Mouse (Mus musculus) granulocyte monocyte progenitor cell, adult 5-6 weeks (primary cell): Measurements from ENCODE around the gene Fubp1. TPM values are rescaled to one million over a fixed set of nuclear protein-coding genes. Genes with fewer than 3 reads are reported as not detected.
A peak's percentile ranks its signal among the peaks of the same experiment; 100 is the strongest.

Experiments used
- ATAC-seq: replicated peaks from 2 replicates; pipeline ENCODE4 v1.8.0; 2016; ENCODE audit warnings: mild to moderate bottlenecking, moderate TSS enrichment, inconsistent platforms; ENCODE audit not compliant: poor library complexity, severe bottlenecking
- total RNA-seq, 2 experiments: library from RNA; stranded (forward) in 1 of 2; stranded (reverse) in 1 of 2; fragments of 200-712, 200-1000 nt in 1 of 2; fragments of >200 nt in 1 of 2; fragmentation: Nextera tagmentation in 1 of 2; gene quantifications; 2 replicates each; pipeline ENCODE4 v1.2.3; 2014 to 2017

Fubp1 gene
- total RNA-seq (2014; fragmentation: Nextera tagmentation): 173 and 191 TPM in 2 replicates
- total RNA-seq (2017): 225 and 260 TPM in 2 replicates

DNA sequence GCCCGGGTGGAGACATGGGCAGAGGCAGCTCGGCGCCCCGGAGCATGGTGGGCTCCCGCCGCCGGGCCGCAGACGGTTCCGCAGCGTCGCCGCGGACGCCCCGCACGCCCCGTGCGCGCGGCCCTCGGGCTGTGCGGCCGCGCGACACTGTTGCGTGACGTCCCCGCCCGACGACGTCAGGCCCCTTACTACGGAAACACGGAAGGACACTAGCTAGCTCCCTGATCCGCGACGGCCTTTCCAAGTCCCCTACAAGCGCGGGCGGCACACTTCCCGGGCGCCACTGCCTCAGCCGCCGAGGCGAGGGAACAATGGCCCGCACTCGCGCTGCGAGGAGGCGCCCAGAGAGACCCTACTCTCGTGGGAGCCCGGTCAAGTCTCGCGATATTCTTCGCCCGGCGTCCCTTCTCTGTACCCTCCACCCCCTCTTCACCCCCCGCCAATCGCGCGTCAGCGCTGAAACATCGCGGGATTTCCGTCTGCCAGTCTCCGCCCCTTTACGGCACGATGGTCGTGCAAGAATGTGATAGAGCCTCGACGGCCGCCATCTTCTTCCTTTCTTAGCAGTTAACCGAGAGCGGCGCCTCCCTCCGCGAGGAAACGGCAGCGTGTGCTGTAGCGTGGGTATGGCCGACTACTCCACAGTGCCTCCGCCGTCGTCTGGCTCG, at the start of gene Fubp1, which contains the start of gene Dnajb4:
Gene Fubp1 (plus strand): TSS at position 456 of the 668 bp plus-strand sequence.
Gene Dnajb4 (minus strand): TSS at position 336 of the 668 bp plus-strand sequence.
- ATAC-seq: peak; percentile 77

GRCm38 (mm10) chr3:152160607-152161006, 49.6 kb upstream of the Fubp1 start:
- no peak for ATAC-seq

DNA sequence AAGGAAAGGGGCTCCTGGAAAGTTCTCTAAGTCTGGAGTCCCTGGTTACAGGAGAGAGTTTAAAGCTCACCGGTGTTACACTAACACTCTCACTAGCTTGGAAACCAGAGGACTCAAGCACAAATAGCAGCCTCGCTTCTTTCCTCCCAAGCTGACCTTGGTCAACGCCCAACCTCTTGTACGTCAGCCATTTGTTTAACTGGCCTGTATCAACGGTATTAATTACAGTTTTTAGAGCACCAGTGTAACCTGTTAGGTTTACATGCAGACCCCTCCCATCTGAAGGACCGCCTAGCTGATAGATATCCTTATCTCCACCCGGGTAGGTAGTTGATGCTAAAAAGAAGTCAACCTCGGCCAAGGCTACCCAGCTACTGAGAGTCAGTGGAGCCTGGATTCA, 46.9 kb upstream of the Fubp1 start:
- no peak for ATAC-seq

DNA sequence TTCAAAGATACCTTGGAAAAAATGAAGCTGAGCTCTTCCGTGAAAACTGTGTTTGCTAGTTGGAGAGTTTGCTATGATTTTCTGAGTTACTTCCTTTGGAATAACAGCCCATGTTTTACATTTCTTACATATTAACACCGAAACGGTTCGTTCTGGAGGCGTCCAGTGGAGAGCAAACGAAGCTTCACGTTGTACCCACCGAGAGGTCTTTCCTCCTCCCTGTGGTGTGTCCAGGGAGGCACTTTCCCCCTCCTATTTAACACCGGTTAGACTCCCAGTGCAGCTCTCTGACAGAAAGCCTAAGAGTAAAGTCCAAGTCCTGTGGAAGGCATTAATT, 45.2 kb upstream of the Fubp1 start:
- 0 out of 2 replicates have a peak, but pooled peaks have one; percentile 2 for ATAC-seq

- peak; percentile 61 for ATAC-seq
These were observed 44.7 kb upstream of the Fubp1 start for GRCm38 (mm10) chr3:152165351-152166098.

GRCm38 (mm10) chr3:152166099-152166423, 44.2 kb upstream of the Fubp1 start, which contains the start of gene Gipc2:
Gene Gipc2, minus strand, starts transcription at chr3:152166230.
- ATAC-seq: peak; percentile 26

DNA sequence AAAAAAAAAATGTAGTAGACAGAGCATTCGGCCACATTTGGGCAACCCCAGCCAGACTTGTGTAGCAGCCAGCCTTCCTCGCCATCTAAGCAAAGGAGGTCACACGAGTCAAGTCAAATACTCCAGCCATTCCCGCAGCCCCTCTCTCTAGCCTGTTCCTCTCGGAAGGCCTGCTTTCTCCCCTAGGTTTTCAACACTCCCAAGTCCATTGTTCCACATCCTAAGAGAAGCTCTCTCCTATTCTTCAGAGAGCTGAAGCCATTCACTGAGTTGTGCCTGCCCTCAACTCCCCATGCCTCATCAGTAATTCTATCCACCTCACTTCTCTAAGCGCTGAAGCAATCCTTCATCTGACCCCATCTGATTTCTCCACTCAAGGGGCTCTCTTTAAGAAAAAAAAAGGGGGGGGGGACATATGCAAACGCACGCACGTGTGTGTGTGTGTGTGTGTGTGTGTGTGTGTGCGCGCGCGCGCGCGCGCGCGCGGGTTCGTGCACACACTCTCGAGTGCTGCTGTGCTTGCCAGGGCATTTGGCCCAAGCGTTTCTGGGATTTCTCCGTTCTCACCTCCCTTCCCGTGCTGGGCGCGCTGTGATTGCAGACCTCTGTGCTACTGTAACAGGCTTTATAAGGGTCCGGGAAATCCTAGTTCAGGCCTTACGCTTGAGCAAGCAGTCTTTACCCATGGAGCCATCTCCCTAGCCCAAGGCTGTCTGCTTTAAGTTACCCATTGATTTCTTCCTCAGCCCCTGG, 43.3 kb upstream of the Fubp1 start:
- ATAC-seq: 0 out of 2 replicates have a peak, but pooled peaks have one; percentile 11

- ATAC-seq: no peak
These were observed 42.2 kb upstream of the Fubp1 start for GRCm38 (mm10) chr3:152168007-152168406.

- ATAC-seq: no peak
These were observed 39.8 kb upstream of the Fubp1 start for GRCm38 (mm10) chr3:152170407-152170806.

GRCm38 (mm10) chr3:152171236-152171635, 39.0 kb upstream of the Fubp1 start:
- no peak for ATAC-seq

DNA sequence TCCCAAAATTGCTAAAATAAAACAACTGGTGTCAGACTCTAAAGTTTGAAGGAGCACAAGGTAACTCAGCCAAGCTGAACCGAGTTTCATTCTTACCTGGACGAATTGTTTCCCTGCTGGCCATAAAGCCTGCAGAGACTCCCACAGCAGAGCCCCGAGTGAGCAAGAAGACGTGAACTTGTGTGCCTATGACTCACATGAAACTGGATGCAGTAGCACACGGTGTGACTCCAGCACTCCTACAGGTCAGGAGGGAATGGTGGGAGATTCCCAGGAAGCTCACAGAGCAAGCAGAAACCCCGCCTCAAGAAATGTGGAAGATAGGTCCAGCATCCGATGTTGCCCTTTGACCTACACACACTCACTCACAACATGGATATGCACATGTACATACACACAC, 38.4 kb upstream of the Fubp1 start:
- no peak for ATAC-seq

DNA sequence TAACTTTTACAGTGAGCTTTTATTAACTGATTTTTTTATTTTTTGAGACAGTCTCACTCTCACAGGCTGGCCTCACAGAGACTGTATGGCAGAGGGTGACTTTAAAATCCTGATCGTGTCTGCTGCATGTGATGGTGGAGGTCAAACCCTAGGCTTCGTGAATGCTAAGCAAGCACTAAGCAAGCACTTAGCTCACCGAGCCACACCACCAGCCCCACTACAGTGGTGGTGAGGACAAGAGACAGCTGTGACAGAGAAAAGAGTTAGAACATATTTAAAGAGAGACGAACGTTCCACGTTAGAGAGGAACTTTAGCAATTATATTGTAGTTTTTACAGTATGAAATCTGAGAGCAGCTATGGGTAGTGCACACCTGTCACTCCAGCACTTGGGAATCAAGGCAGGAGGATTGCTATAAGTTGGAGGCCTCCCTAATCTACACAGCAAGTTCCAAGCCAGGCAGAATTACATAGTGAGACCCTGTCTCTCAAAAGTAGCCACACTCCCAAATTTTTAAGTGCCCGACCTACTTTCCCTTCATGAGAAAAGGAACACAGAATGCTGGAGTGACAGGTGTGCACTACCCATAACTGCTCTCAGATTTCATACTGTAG, 37.8 kb upstream of the Fubp1 start:
- ATAC-seq: no peak

DNA sequence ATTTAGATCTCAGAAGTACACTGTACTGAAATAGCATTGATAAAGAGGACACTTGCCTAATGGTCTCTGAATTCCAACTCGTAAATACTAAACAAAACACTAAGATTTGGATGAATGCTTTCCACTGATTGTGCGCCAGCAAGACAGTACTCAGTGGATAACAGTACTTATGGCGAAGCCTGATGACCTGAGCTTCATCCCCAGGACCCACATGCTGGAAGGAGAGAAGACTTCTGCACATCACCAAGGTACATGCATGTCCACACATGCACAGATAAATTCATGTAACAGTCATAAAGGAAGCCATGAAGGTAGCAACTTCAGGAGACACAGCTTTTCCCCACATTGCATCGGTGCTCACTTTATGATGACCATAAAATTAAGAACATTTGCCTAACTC, 31.4 kb upstream of the Fubp1 start:
- no peak for ATAC-seq

DNA sequence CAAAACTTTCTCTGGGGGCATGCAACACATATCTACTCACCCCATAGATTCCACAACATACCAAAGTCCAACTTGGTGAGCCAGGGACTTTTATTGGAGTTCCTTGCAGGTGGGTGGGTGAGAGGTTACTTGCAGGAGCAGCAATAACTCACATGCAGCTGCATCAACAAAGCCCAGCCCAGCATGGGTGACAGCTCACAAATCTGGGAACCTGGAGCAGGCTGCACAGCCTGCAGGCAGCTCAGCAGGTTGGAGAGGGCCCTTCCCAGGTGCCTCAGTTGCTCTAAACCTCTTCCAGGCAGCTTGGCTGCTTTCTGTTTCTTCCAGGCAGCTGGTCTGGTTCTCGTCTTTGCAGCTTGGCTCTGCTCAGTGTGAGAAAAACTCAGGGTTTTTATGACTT, 30.9 kb upstream of the Fubp1 start:
- ATAC-seq: no peak

- no peak for ATAC-seq
These were observed 29.6 kb upstream of the Fubp1 start for GRCm38 (mm10) chr3:152180624-152181023.

DNA sequence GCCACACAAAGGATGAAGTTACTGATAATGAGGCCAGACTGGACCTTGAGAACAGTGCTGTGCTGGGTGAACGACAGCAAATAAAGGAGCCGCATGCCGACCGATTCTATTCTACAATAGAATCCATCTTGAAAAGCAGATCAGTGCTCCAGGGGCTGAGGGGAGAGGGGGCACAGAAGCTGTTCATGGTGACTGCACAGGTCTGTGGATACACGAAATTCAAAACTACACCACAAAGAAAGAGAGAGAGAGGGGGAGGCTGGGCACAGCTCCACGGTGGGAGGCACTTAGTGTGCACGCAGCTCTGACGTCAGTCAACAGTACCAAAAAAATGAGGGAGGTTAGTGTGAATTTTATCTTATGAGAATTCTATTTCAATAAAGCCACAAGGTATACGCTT, 26.7 kb upstream of the Fubp1 start:
- ATAC-seq: no peak

DNA sequence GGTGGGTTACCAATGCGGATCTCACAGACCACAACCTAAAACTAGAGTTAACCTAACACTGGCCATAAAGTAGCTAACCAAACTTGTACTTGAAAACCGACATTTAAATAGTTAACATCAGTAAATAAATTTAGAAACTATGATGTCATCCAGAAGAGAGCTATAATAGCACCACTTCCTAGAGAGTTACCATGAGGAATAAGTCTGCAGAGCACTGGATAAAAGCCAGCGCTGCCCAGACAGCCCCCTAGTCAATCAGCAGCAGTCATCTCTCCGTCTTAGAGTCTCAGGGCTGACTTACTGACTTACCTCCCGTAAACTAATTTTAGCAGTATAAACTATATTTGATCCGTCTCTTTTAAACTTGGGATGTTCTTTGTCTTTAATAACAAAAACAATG, 24.1 kb upstream of the Fubp1 start:
- no peak for ATAC-seq

- no peak for ATAC-seq
These were observed 20.9 kb upstream of the Fubp1 start for GRCm38 (mm10) chr3:152189306-152189705.

- ATAC-seq: no peak
These were observed 19.3 kb upstream of the Fubp1 start for GRCm38 (mm10) chr3:152190679-152191477.

- peak; percentile 41 for ATAC-seq
These were observed 18.4 kb upstream of the Fubp1 start for GRCm38 (mm10) chr3:152191791-152192237.
